Mouse (Mus musculus) retina, postnatal 1 day (tissue): ENCODE measurements around the gene Pop4.

Source experiments
- DNase-seq: peaks from one replicate; pipeline ENCODE4 v3.0.0-alpha.2; 2012

The Pop4 gene

GRCm38 (mm10) chr7:38218631-38219367, 52.4 kb downstream of the Pop4 start:
- DNase-seq: no peak

- DNase-seq: peak; percentile 10
These were observed 53.6 kb downstream of the Pop4 start for GRCm38 (mm10) chr7:38217417-38218171.

GRCm38 (mm10) chr7:38215697-38216096, 55.5 kb downstream of the Pop4 start:
- DNase-seq: no peak

GRCm38 (mm10) chr7:38215281-38215680, 55.9 kb downstream of the Pop4 start:
- DNase-seq: no peak

DNA sequence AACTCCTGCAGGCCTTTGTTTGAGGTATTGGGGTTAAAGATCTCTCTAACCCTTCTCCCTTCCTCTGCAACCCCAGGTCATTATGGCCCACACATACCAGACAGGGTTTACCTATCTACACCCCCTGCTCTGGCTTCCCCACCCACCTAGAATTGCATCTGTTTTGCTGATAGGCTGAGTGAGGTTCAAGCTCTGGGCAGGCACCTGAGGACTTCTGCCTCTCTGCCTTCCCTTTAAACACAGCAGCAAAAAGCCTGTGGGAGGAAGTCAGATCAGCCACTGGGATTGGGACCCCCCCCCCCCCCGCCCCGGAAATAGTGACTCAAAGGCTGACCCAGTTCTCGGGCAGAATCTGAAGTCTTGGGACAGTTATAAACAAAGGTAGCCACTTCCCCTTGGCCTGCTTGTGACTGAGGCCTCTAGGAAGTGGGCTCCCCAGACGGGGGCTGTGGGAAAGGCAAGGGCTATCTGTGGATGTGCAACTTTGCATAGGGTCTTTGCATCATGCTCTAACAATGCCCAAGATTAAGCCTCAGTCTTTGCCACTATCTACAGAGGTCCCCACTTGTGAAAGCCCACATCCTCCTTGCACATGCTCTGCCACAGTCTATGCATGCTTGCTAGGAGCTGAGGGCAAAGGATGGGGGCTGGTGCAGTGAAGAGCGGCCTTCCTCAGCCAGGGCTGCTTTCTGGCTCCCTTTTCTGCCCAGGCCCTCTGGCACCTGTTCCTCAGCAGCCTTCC, 56.6 kb downstream of the Pop4 start:
- DNase-seq: no peak

- no peak for DNase-seq
These were observed 58.6 kb downstream of the Pop4 start for GRCm38 (mm10) chr7:38212651-38213062.
